In the genomic region with DNA sequence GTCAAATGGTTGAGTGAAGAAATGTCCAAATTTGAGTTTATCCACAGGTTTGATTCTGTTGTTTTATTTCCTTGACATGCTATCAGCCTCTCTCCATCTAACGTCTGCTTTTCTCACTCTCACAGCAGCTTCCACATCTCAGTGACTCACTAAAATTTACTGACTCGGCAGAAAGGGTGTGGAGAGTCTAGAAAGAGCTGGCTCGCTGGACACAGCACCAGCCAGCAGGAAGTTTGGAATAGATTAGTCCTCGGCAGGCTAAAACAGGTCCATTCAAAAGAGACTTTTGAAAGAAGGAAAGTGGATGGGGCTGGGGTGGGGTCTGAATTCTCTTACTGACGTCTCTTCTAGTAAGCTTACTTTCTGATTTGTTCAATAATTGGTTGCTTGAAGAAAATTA, we compare ENCODE assay signal across 11 mouse cellular contexts. TPM values are rescaled to one million over a fixed set of nuclear protein-coding genes. Genes with fewer than 3 reads are reported as not detected.
DNase-seq lines count a peak whose midpoint lies in the region; ATAC-seq and TF ChIP-seq lines count a peak whose summit lies in the region.
"Had no signal": no experiment of that assay in that cellular context is flagged by ENCODE, and none has a peak within 500 bp of the region (broad histone marks: within the 10 kb centered on the region; RNA-seq: fewer than 3 reads in every experiment).

No protein-coding gene starts in this region.

- H3K9ac ChIP-seq in heart, adult 2 months (ENCODE audit: low read depth, low read length) = no peak overlapping the region
- H3K9ac ChIP-seq in midbrain, embryonic 14.5 days (replicated peaks; ENCODE audit: low read length) = no peak overlapping the region
- no peak overlapping the region for H3K9ac ChIP-seq in midbrain, embryonic 13.5 days (replicated peaks)

- ATAC-seq in midbrain, embryonic 14.5 days (ENCODE audit: low FRiP score, low TSS enrichment) = no peak
- ATAC-seq in midbrain, embryonic 13.5 days = no peak
- no peak for ATAC-seq in erythroid progenitor cell, adult 5-6 weeks (replicated peaks; ENCODE audit: low FRiP score, poor library complexity, severe bottlenecking)
- ATAC-seq: forebrain, embryonic 14.5 days had no signal

- TF ChIP-seq EP300 in heart, adult 2 months (IDR thresholded peaks at IDR 0.05; ENCODE audit: insufficient read depth, low read depth, low read length) = no peak

- no peak overlapping the region for H3K4me3 ChIP-seq in heart, adult 2 months
- no peak overlapping the region for H3K4me3 ChIP-seq in midbrain, embryonic 14.5 days (replicated peaks; ENCODE audit: low read depth, low read length)
- H3K4me3 ChIP-seq in midbrain, embryonic 13.5 days (replicated peaks) = no peak overlapping the region
- H3K4me3 ChIP-seq: myocyte had no signal

- no peak for TF ChIP-seq POLR2A in heart, adult 2 months (IDR thresholded peaks at IDR 0.05; ENCODE audit: insufficient read depth, low read depth, low read length)
- no peak for TF ChIP-seq POLR2A in brain, embryonic 14.5 days (IDR thresholded peaks at IDR 0.05; ENCODE audit: borderline replicate concordance, extremely low read depth, insufficient read depth, insufficient read length, poor library complexity, severe bottlenecking)

- TF ChIP-seq CTCF in heart, adult 2 months (IDR thresholded peaks at IDR 0.05) = no peak
- TF ChIP-seq CTCF in brain, embryonic 14.5 days (IDR thresholded peaks at IDR 0.05; ENCODE audit: borderline replicate concordance, extremely low read depth, insufficient read depth, insufficient read length) = no peak

- no peaks in the 10 kb centered on the region; the same call in 1 of the 2 replicates for H3K36me3 ChIP-seq in heart, adult 2 months (ENCODE audit: control insufficient read depth, insufficient read depth, low read length)
- no peaks in the 10 kb centered on the region for H3K36me3 ChIP-seq in midbrain, embryonic 14.5 days (ENCODE audit: control insufficient read depth, insufficient read depth, low read length)
- H3K36me3 ChIP-seq in midbrain, embryonic 13.5 days = no peaks in the 10 kb centered on the region

- WGBS in heart, adult 2 months = 14% methylated on average over 5 of the region's 5 CpGs
- WGBS in midbrain, embryonic 14.5 days = 25% methylated on average over 5 of the region's 5 CpGs
- 28% methylated on average over 5 of the region's 5 CpGs for WGBS in midbrain, embryonic 13.5 days

- no peak overlapping the region for H3K4me2 ChIP-seq in midbrain, embryonic 14.5 days (ENCODE audit: low read length)
- H3K4me2 ChIP-seq in midbrain, embryonic 13.5 days (replicated peaks) = no peak overlapping the region

- DNase-seq in heart, postnatal 10 days = peak; percentile 10 to 13
- no peak for DNase-seq in heart, adult 2 months
- peak; percentile 4 for DNase-seq in midbrain, embryonic 14.5 days
- peak; percentile 8 for DNase-seq in brain, embryonic 14.5 days (ENCODE audit: low read depth)
- DNase-seq in skeletal muscle tissue, adult 2 months (ENCODE audit: low read depth, low spot score) = peak; percentile 27
- DNase-seq: cerebellum, postnatal 14 days; heart, postnatal 14 days had no signal

- intact Hi-C loops in heart, postnatal 10 days (cut with DNase I) = no loop called here
- intact Hi-C loops in heart, adult 2 months (cut with DNase I) = no loop called here

- no peaks in the 10 kb centered on the region; the same call in 1 of the 2 replicates for H3K4me1 ChIP-seq in heart, adult 2 months (ENCODE audit: control insufficient read depth, insufficient read depth, low read length)
- no peaks in the 10 kb centered on the region for H3K4me1 ChIP-seq in midbrain, embryonic 14.5 days (ENCODE audit: control insufficient read depth, insufficient read depth, low read length)
- H3K4me1 ChIP-seq in midbrain, embryonic 13.5 days (replicated peaks) = no peaks in the 10 kb centered on the region

- H3K27me3 ChIP-seq in heart, adult 2 months (ENCODE audit: control insufficient read depth, insufficient read depth, low read length) = no peaks in the 10 kb centered on the region
- H3K27me3 ChIP-seq in midbrain, embryonic 14.5 days (ENCODE audit: control insufficient read depth, insufficient read depth, low read length) = no peaks in the 10 kb centered on the region
- H3K27me3 ChIP-seq in midbrain, embryonic 13.5 days = no peaks in the 10 kb centered on the region

- no peaks in the 10 kb centered on the region for H3K9me3 ChIP-seq in midbrain, embryonic 14.5 days (ENCODE audit: control insufficient read depth, low read length)
- no peaks in the 10 kb centered on the region for H3K9me3 ChIP-seq in midbrain, embryonic 13.5 days

- H3K79me2 ChIP-seq in heart, adult 2 months (replicated peaks; ENCODE audit: control insufficient read depth, insufficient read depth, low read length) = no peaks in the 10 kb centered on the region

- H3K27ac ChIP-seq in heart, adult 2 months = no peak overlapping the region
- no peak overlapping the region for H3K27ac ChIP-seq in midbrain, embryonic 14.5 days (replicated peaks; ENCODE audit: low read depth, low read length)
- H3K27ac ChIP-seq in midbrain, embryonic 13.5 days = no peak overlapping the region

RNA-seq across cellular contexts. Expression of a gene that starts 33.9 kb away (rescaled TPM):
- total RNA-seq in heart, postnatal 10 days (2021) = 1 to 10 TPM; 3.0 to 3.1 TPM
- 1 to 10 TPM; 5.3 to 8.7 TPM for total RNA-seq in heart, adult 2 months (2021)
- 2.0 and 2.8 TPM in 2 replicates for polyA plus RNA-seq in heart, adult 2 months (2012; rRNA removed)
- polyA plus RNA-seq in midbrain, embryonic 14.5 days (2014; fragmentation: Nextera tagmentation; extraction: Ambion mirVana) = 2.8 and 5.8 TPM in 2 replicates
- polyA plus RNA-seq in midbrain, embryonic 13.5 days (2015; fragmentation: Nextera tagmentation; extraction: Ambion mirVana) = 3.5 and 3.8 TPM in 2 replicates
- 2.9 and 3.3 TPM in 2 replicates for polyA plus RNA-seq in brain, embryonic 14.5 days (2012; rRNA removed)
- total RNA-seq in erythroid progenitor cell, adult 5-6 weeks (2015; ENCODE audit: low replicate concordance) = 13.7 and 31.0 TPM in 2 replicates
- total RNA-seq in erythroid progenitor cell, adult 5-6 weeks (2017; ENCODE audit: low replicate concordance) = 15.9 and 16.0 TPM in 2 replicates

RNA-seq across cellular contexts. Expression of a gene that starts 34.7 kb away (rescaled TPM):
- total RNA-seq in heart, postnatal 10 days (2021) = 1 to 10 TPM; 7.1 to 8.9 TPM
- 1 to 10 TPM; 3.3 to 3.5 TPM for total RNA-seq in heart, adult 2 months (2021)
- polyA plus RNA-seq in heart, adult 2 months (2012; rRNA removed) = 6.4 and 9.3 TPM in 2 replicates
- polyA plus RNA-seq in midbrain, embryonic 14.5 days (2014; fragmentation: Nextera tagmentation; extraction: Ambion mirVana) = 131 and 161 TPM in 2 replicates
- polyA plus RNA-seq in midbrain, embryonic 13.5 days (2015; fragmentation: Nextera tagmentation; extraction: Ambion mirVana) = 93.1 and 96.0 TPM in 2 replicates
- polyA plus RNA-seq in brain, embryonic 14.5 days (2012; rRNA removed) = 104 and 132 TPM in 2 replicates
- 4.6 TPM in 1 of 2 replicates, not detected in the other for total RNA-seq in erythroid progenitor cell, adult 5-6 weeks (2015; ENCODE audit: low replicate concordance)
- 0.23 TPM in 1 of 2 replicates, not detected in the other for total RNA-seq in erythroid progenitor cell, adult 5-6 weeks (2017; ENCODE audit: low replicate concordance)

Comparison
In these comparisons a context has a peak if more than half of its experiments do, and no peak if none do; other contexts are left out.
1. DNase-seq: peak in heart, postnatal 10 days (2 of 2), midbrain, embryonic 14.5 days (single experiment), brain, embryonic 14.5 days (single experiment) and skeletal muscle tissue, adult 2 months (single experiment); none in heart, adult 2 months (0 of 2).